Mouse (Mus musculus) 3134 (cell line): Measurements from ENCODE around the gene Rab7b.

Experiments used
- DNase-seq: peaks from one replicate; pipeline ENCODE4 v3.0.0-alpha.2; 2011; ENCODE audit warnings: low spot score; ENCODE audit not compliant: insufficient read length; ENCODE audit errors: extremely low read depth

Rab7b gene

GRCm38 (mm10) chr1:131691356-131691755 is 2.9 kb downstream of the Rab7b start:
- DNase-seq = peak; percentile 64

- DNase-seq = no peak
Observed at GRCm38 (mm10) chr1:131695308-131695707, 6.8 kb downstream of the Rab7b start.

- no peak for DNase-seq
Observed at GRCm38 (mm10) chr1:131696325-131696724, 7.8 kb downstream of the Rab7b start.

- DNase-seq = no peak
Observed at GRCm38 (mm10) chr1:131698770-131699169, 10.3 kb downstream of the Rab7b start.

- no peak for DNase-seq
Observed at GRCm38 (mm10) chr1:131699642-131700041, 11.1 kb downstream of the Rab7b start.

- no peak for DNase-seq
Observed at GRCm38 (mm10) chr1:131700447-131700846, 12.0 kb downstream of the Rab7b start.

GRCm38 (mm10) chr1:131701391-131701790 is 12.9 kb downstream of the Rab7b start:
- no peak for DNase-seq

GRCm38 (mm10) chr1:131702094-131702766 is 13.7 kb downstream of the Rab7b start:
- DNase-seq = no peak

- no peak for DNase-seq
Observed at GRCm38 (mm10) chr1:131703482-131703881, 15.0 kb downstream of the Rab7b start.

- DNase-seq = no peak
Observed at GRCm38 (mm10) chr1:131708338-131708737, 19.8 kb downstream of the Rab7b start.

GRCm38 (mm10) chr1:131711518-131711917 is 23.0 kb downstream of the Rab7b start:
- no peak for DNase-seq

- no peak for DNase-seq
Observed at GRCm38 (mm10) chr1:131712386-131712785, 23.9 kb downstream of the Rab7b start.

- DNase-seq = no peak
Observed at GRCm38 (mm10) chr1:131714388-131715337, 26.2 kb downstream of the Rab7b start.

GRCm38 (mm10) chr1:131718952-131719694 is 30.6 kb downstream of the Rab7b start:
- no peak for DNase-seq

- DNase-seq = no peak
Observed at GRCm38 (mm10) chr1:131721989-131722388, 33.5 kb downstream of the Rab7b start.

- no peak for DNase-seq
Observed at GRCm38 (mm10) chr1:131723549-131723948, 35.1 kb downstream of the Rab7b start.

- DNase-seq = no peak
Observed at GRCm38 (mm10) chr1:131726586-131726985, 38.1 kb downstream of the Rab7b start.

GRCm38 (mm10) chr1:131730639-131731437 is 42.3 kb downstream of the Rab7b start:
- no peak for DNase-seq

GRCm38 (mm10) chr1:131733474-131734180 is 45.1 kb downstream of the Rab7b start:
- no peak for DNase-seq
